Mouse (Mus musculus): Measurements from ENCODE around the gene Olfr231. TPM values are rescaled to one million over a fixed set of nuclear protein-coding genes. Genes with fewer than 3 reads are reported as not detected.

Olfr231 gene
- polyA plus RNA-seq (2012; rRNA removed) = not detected in 2 replicates

- no peak for DNase-seq (ENCODE audit: extremely low spot score in 1 of 2, low spot score in 1 of 2)
Measured at GRCm38 (mm10) chr1:174121062-174121461, at the start of gene Olfr231. TSS of gene Olfr231 (minus strand) at chr1:174121162.

- no peak for DNase-seq (ENCODE audit: extremely low spot score in 1 of 2, low spot score in 1 of 2)
Measured at GRCm38 (mm10) chr1:174169024-174169423, 48.1 kb upstream of the Olfr231 start.

- no peak for DNase-seq (ENCODE audit: extremely low spot score in 1 of 2, low spot score in 1 of 2)
Measured at GRCm38 (mm10) chr1:174159095-174159494, 38.1 kb upstream of the Olfr231 start.

GRCm38 (mm10) chr1:174158512-174158911, 37.5 kb upstream of the Olfr231 start:
- DNase-seq (ENCODE audit: extremely low spot score in 1 of 2, low spot score in 1 of 2) = no peak

- DNase-seq (ENCODE audit: extremely low spot score in 1 of 2, low spot score in 1 of 2) = no peak
Measured at GRCm38 (mm10) chr1:174157622-174158021, 36.7 kb upstream of the Olfr231 start.

GRCm38 (mm10) chr1:174155333-174155732, 34.4 kb upstream of the Olfr231 start, which contains the start of gene Olfr420:
TSS of gene Olfr420 (plus strand) at chr1:174155633.
- DNase-seq (ENCODE audit: extremely low spot score in 1 of 2, low spot score in 1 of 2) = no peak

- DNase-seq (ENCODE audit: extremely low spot score in 1 of 2, low spot score in 1 of 2) = no peak
Measured at GRCm38 (mm10) chr1:174149289-174149688, 28.3 kb upstream of the Olfr231 start.

GRCm38 (mm10) chr1:174146696-174147095, 25.7 kb upstream of the Olfr231 start:
- DNase-seq (ENCODE audit: extremely low spot score in 1 of 2, low spot score in 1 of 2) = peak in 1 of 2 experiments; percentile 2

GRCm38 (mm10) chr1:174141384-174141783, 20.4 kb upstream of the Olfr231 start:
- DNase-seq (ENCODE audit: extremely low spot score in 1 of 2, low spot score in 1 of 2) = no peak

- no peak for DNase-seq (ENCODE audit: extremely low spot score in 1 of 2, low spot score in 1 of 2)
Measured at GRCm38 (mm10) chr1:174131999-174132398, 11.0 kb upstream of the Olfr231 start.

GRCm38 (mm10) chr1:174131217-174131616, 10.3 kb upstream of the Olfr231 start, which contains the start of gene Olfr424:
TSS of gene Olfr424 (plus strand) at chr1:174131517.
- no peak for DNase-seq (ENCODE audit: extremely low spot score in 1 of 2, low spot score in 1 of 2)

- DNase-seq (ENCODE audit: extremely low spot score in 1 of 2, low spot score in 1 of 2) = peak in 1 of 2 experiments; percentile 22
Measured at GRCm38 (mm10) chr1:174103735-174104134, 17.2 kb downstream of the Olfr231 start.

GRCm38 (mm10) chr1:174096591-174096990, 24.4 kb downstream of the Olfr231 start, which contains the start of gene Olfr427:
TSS of gene Olfr427 (plus strand) at chr1:174096891.
- no peak for DNase-seq (ENCODE audit: extremely low spot score in 1 of 2, low spot score in 1 of 2)

- no peak for DNase-seq (ENCODE audit: extremely low spot score in 1 of 2, low spot score in 1 of 2)
Measured at GRCm38 (mm10) chr1:174084031-174084430, 36.9 kb downstream of the Olfr231 start, which contains the start of gene Olfr429. TSS of gene Olfr429 (plus strand) at chr1:174084331.

- DNase-seq (ENCODE audit: extremely low spot score in 1 of 2, low spot score in 1 of 2) = no peak
Measured at GRCm38 (mm10) chr1:174066305-174066704, 54.7 kb downstream of the Olfr231 start, which contains the start of gene Olfr430. TSS of gene Olfr430 (plus strand) at chr1:174066605.

Other genes with a start within 250 kb of the Olfr231 start
- gene Ifi211, start 208.1 kb downstream of the Olfr231 start, polyA plus RNA-seq (2012; rRNA removed) = 0.13 and 0.14 TPM in 2 replicates
- 1.3 and 1.6 TPM in 2 replicates for gene Mndal, start 178.7 kb downstream of the Olfr231 start, polyA plus RNA-seq (2012; rRNA removed)
- gene Ifi203, start 178.5 kb downstream of the Olfr231 start, polyA plus RNA-seq (2012; rRNA removed) = 0.71 and 0.96 TPM in 2 replicates
- not detected in 2 replicates for gene Ifi202b, start 138.4 kb downstream of the Olfr231 start, polyA plus RNA-seq (2012; rRNA removed)
- not detected in 2 replicates for gene Ifi205, start 89.4 kb downstream of the Olfr231 start, polyA plus RNA-seq (2012; rRNA removed)
- not detected in 2 replicates for gene Olfr433, start 80.5 kb downstream of the Olfr231 start, polyA plus RNA-seq (2012; rRNA removed)
- not detected in 2 replicates for gene Olfr432, start 72.0 kb downstream of the Olfr231 start, polyA plus RNA-seq (2012; rRNA removed)
- not detected in 2 replicates for gene Olfr430, start 54.6 kb downstream of the Olfr231 start, polyA plus RNA-seq (2012; rRNA removed)
- not detected in 2 replicates for gene Olfr429, start 36.8 kb downstream of the Olfr231 start, polyA plus RNA-seq (2012; rRNA removed)
- not detected in 2 replicates for gene Olfr427, start 24.3 kb downstream of the Olfr231 start, polyA plus RNA-seq (2012; rRNA removed)
- not detected in 2 replicates for gene Olfr424, start 10.4 kb upstream of the Olfr231 start, polyA plus RNA-seq (2012; rRNA removed)
- not detected in 2 replicates for gene Olfr420, start 34.5 kb upstream of the Olfr231 start, polyA plus RNA-seq (2012; rRNA removed)
- gene Spta1, start 51.6 kb upstream of the Olfr231 start, polyA plus RNA-seq (2012; rRNA removed) = 0.02 TPM in 2 replicates
- gene Olfr419, start 130.9 kb upstream of the Olfr231 start, polyA plus RNA-seq (2012; rRNA removed) = not detected in 2 replicates
- not detected in 2 replicates for gene Mptx1, start 209.4 kb upstream of the Olfr231 start, polyA plus RNA-seq (2012; rRNA removed)
- gene Olfr417, start 244.0 kb upstream of the Olfr231 start, polyA plus RNA-seq (2012; rRNA removed) = not detected in 2 replicates

Data from frontal cortex, adult 2 months (tissue).